Mouse (Mus musculus) frontal cortex, postnatal 25 days (tissue): ENCODE results near the gene Gm28035.
A peak's percentile ranks its signal among the peaks of the same experiment; 100 is the strongest.

ENCODE experiments used
- DNase-seq, 2 experiments: peaks; one replicate each; pipeline ENCODE4 v3.0.0; 2022; ENCODE audit warnings: low spot score in 2 of 2

Gene Gm28035

DNA sequence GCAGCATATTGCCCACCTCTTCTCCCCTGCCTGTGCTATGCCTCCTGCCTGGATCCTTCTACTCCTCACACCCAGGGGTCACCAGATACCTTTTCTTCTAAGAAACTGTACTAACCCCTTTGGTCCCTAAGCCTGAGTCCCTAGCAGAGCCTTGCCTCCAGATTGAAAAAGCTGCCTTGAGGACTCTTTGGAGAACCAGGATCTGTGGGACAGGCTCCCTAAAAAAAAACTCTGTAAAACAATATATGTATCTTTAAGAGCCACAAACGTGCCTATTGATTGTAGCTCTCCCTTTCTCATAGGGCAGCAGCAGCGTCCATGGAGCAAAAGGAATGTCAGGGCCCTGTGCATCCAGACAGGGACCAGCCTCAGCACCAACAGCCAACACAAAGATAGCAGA lies at the start of gene Gm28035:
Gene Gm28035, plus strand, starts transcription at position 301 of the 400 bp plus-strand sequence.
- no peak for DNase-seq

DNA sequence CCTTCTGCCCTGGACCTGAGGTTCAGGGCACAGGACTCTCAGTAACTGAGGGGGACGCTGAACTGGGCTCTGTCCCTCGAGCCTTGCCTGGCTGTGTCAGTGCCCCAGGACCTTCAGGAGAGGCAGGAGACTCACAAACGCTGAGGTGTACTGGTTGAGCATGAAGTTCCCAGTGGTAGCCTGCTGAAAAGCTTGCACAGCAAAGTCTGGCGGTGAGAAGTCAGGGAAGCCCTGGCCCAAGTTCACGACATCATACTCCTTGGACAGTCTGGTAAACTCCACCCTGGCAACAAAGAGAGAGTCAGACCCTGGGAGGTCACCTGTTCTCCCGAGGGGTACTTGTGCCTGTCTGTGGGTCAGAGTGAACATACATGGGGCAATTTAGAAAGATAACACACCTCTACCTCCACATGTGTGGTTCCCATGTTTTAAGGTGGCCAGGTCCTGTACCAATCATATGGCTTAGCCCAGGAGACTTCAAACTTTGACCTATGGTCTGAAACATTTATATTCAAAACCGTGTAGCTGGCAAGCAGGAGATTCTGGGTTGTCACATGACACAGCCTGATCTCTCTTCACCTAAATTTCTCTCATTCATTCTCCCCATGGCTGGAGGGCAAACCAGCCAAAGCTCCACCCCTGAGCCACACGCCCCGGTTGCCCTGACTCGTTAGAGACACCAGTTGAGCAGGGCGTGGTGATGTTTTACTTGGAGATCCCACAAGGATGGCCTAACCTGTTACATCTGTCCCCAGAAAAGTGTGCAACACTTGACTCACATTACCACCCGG lies 48.4 kb upstream of the Gm28035 start:
- no peak for DNase-seq

DNA sequence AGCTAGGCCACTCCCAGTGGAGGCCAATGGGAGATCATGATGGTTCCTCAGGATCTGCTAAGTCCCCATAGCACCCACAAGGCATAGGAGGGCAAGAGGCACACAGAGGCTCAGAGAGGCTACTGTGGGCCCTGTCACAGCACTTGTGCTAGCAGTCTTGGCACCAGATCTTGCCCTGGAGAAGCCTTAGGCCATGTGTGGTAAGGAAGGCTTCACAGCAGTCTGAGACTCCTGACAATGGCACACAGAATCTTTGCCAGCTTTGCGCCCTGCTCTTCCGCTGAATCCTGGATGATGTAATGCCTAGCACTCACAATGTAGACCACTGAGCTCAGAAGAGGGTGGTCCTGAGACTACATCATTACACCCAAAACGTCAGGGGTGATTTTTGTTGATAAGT lies 45.7 kb upstream of the Gm28035 start:
- no peak for DNase-seq

DNA sequence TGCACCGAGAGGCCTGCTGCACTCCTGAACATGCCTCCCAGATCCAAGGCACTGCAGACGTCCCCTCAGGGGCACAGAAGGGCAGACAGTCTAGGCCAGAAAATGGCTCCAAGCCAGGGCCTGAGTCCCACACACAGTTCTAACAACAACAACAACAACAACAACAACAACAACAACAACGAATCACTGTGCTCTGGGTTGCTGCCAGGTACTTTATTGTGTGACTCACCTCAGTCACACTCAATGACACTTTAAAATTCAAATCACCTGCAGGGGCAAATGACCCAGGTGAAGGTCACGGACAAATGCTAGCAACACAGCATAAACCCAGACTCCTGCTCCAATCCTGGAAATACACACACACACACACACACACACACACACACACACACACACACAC lies 42.3 kb upstream of the Gm28035 start:
- no peak for DNase-seq

DNA sequence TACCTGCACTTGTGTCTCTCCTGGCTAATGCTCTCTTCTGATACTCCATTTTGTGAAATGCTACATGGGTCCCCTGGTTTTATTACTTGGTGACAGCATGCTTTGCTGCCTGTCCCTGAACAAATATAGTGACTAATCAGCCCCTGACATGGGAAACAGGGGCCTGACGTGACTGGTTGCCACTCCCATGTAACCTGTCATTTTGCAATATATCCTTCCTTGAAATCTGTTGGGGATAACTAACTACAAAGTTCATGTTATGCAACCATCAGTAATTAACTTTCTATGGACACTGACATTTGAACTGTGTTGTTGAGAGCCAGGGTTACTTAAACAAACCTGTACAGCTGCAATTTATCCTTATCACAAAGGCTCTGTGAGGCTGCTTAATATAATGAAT lies 40.4 kb upstream of the Gm28035 start:
- DNase-seq, result no peak

DNA sequence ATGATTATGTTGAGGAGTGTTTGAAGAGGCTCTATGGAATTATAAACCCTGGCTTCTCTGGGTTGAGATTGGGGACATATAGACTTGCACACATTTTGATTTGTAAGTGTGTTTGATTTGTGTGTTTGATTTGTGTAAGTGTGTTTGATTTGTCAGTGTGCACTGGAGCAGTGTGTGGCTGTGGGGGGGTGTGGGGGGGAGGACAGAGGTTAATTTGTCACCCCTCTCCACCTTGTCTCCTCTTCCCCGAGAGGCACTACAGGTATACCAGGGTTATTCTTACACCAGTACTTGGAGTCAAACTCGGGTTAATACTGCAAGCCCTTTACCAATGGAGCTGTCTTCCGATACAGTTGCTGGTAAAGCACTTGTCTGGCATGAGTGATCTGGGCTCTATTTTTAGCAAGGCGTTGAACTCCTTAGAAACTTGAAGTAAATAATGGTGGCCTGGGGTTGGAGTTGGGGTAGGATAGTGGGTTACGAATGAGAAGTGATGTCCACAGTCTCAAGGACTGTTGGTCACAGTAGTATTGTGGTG lies 39.9 kb upstream of the Gm28035 start:
- DNase-seq, result no peak

DNA sequence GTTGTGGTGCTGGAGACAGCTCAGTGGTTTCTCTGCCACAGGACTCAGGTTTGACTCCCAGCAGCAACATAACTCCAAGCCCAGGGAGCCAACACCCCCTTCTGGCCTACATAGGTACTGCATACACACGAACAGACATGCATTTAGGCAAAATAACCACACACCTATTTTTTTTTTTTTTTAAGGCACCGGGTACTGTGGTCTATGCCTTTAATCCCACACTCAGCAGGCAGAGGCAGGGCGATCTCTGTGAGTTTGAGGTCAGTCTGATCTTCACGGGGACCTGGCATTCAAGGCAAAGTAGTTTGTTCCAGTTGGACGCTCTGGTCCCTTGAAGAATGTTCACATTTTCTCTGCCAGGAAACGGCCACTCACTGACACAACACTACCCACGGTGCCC lies 36.9 kb upstream of the Gm28035 start:
- no peak for DNase-seq

DNA sequence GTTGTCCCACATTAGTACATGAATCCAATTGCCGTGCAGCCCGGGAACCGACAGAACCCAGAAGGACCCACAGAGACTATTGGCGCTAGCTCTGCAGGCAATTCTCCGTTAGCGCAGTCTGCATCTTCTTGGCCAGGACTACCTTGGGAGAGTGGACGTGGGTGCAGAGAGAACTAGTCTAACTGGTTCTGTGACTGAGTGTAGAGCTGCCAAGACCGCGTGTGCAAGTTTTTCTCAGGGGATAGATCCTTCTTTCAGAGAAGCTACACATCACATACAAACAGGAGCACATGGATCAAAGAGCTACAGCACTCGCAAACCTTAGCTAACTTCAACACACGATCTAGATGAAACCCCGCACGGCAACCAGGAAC lies 35.1 kb upstream of the Gm28035 start:
- DNase-seq, result no peak

DNA sequence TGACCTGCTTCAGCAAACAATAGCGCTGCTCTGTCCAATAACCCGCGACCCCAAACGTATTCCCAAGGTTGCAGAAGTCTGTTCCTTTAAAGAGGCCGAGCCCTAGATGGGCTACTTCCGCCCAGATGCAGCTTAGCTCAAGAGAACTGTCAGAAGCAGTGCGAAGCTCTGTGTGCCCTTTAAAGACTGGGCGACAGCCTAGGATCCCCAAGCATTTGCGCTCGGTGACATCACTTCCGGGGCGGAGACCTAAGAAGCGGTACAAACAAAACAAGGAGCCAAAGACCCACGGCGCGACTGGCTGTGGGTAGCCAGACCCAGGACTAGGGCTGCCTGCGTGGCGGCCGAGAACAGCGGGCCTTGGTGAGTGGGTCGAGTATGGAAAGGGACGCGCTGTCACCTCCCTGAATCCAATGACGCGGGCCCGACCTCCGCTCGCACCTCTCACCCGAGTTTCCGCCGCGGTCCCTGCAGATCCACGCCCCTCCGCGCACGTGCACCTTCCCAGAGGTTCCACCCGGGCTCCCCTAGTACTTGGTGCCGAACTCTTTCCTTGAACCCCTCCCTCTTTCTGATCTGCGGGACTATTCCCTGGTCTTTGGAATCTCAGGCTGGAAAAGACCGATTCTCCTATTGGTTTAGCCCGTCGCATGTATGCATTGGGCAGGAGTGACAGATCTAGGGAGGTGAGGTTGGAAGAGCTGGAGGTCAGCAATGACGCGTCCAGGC lies 34.6 kb upstream of the Gm28035 start, which contains the start of gene Kyat1:
Gene Kyat1, minus strand, starts transcription at position 219 of the 729 bp plus-strand sequence.
- peak; percentile 79 to 85 for DNase-seq

DNA sequence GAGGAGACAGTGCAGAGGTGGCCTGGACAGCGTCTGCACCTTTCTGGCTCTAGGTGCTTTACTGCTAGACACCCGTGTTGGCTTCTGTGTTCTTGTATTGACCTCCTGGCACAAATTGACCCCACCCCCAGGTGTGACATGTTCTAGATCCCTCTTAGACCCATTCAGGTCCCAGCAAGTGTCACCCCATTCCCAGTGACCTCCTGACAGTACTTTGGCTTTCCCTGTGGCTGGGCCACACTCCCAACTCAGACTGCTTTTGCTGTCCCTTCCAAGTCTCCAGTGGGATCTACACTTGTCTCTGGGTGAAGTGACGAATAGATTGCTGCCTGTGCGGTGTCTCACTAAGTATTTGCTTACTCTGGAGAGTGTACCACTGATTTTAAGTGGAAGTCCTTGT lies 33.0 kb upstream of the Gm28035 start:
- DNase-seq, result no peak

DNA sequence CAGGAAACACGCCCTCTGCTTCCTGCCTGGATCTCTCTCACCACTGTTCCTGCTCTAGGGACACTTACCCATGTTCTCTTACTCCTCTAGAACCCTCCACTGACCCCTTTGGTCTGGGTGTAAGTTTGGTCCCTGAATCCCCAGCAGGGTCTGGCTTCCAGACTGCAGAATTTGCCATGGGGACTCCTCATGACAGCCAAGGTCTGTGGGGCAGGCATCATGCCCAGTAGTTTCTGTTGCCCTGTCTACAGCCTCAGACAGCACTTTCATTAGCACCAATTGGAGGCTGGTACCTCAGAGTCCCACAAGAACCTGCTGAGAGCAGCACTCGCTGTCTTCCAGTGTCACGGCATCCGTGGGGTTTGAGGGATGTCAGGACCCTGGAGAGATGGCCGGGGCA lies 32.5 kb upstream of the Gm28035 start:
- no peak for DNase-seq

DNA sequence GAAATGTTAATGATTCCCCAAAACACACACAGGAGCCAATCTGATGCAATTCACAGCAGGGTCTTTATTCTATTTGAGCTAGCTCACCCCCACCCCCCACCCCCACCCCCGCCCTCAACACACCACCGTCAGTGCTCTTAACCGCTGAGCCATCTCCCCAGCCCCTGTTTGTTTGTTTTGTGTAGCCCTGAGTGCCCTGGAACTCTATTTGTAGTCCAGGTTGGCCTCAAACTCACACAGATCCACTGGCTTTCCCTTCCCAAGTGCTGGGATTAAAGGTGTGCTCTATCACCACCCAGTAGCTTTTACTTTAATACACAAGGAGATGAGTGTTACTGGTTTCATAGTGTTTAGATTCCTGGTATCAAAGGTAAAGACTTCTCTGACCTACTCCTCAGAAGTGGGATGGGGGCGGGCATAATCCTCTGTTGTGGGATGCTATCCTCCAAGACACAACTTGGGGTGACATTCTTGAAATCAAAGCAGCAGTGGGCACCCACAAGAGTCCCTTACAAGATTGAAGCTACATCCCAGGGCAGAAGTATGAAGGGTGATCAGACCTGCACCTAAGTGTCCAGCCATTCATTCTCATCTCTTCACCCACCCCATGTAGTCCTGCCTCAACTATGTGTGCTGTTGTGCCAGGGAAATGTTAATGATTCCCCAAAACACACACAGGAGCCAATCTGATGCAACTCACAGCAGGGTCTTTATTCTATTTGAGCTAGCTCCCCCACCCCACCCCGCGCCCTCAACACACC lies 28.8 kb upstream of the Gm28035 start:
- DNase-seq, result no peak

DNA sequence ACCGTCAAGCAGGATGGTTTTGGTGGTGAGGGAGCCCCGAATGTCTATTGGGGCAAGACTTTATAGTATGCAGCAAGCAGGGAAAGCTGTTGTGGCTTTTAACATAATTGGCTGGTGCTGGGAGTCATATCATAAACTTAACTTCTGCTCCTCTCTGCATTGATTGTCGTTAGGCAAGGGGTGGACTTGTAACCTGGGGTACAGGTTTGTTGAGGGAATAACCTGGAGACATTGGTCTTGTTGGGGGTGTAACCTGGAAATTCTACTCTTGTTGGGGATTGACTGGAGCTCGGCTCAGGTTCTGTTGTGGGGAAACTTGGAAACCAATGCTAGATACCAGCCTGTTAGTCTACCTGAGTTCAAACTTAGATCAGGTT lies 28.2 kb upstream of the Gm28035 start:
- no peak for DNase-seq

DNA sequence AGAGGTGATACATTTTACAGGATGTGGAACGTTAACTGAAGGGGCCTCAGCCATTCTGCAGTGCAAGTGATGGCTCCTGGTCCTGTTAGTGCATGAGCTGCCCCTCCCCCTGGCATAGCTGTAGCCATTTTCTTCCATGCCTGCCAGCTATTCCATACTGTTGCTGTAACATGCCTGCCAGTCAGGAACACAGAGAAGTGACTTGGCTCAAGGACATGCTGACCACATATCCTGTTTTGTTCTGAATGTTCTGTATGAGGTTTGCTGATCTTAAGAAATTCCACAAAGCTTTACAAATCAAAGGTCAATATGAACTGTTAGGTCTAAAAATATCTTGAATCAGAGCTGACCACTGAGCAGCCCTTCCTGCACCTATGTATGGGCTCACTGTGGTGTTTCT lies 27.4 kb upstream of the Gm28035 start:
- no peak for DNase-seq

DNA sequence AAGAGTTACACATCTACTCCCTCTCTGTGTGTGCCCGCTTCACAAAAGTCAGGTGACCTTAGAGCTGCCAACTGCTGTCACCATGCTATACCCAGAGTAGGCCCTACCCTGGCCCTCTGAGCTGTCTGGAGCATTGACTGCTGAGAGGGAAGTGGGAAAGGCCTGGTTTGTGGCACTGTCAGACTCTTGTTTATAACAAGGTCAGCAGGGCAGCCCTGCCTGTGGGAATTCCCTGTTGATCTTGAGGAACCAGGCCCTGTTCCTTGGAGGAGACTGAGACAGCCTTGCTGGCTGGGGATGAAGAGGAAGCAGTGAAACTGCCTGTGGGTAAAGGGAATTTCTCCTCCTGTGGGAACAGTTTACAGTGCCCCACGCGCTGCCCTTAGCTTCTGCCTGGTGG lies 25.6 kb upstream of the Gm28035 start:
- DNase-seq, result no peak

DNA sequence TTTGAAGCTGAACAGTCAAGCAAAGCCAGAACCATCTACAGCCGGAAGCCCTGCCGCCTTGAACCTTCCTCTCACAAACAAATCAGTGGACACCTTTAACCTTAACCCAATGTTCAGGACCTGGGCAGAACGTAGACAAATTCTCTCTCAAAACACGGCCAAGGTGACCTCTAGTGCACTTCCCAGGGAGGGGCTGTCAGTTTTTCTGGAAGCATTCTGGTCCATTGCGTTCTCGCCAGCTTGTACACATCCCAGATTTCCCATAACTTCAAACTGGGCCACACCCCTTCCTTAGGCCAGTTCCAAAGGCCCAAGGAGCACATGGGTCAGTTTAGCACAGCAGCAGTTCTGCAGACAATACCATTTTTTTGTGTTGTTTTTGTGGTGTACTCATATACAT lies 24.9 kb upstream of the Gm28035 start:
- no peak for DNase-seq

DNA sequence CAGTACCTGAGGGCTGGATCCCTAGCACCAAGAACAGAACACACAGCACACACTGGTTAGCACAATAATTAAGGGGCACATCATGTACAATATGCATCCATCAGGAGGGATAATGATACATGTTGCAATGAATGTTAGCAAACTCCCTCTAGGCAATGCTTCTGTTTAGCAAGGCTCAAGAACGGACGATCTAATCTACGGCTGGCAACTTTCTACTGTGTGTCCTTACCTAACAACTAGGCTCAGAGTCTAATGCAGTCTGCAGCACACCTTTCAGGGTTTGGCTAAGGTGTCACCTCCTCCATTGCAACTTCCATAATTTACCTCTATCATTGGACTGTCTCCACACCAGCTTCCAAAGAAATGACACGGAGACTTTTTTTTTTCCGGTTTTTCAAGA lies 24.1 kb upstream of the Gm28035 start:
- DNase-seq, result no peak

DNA sequence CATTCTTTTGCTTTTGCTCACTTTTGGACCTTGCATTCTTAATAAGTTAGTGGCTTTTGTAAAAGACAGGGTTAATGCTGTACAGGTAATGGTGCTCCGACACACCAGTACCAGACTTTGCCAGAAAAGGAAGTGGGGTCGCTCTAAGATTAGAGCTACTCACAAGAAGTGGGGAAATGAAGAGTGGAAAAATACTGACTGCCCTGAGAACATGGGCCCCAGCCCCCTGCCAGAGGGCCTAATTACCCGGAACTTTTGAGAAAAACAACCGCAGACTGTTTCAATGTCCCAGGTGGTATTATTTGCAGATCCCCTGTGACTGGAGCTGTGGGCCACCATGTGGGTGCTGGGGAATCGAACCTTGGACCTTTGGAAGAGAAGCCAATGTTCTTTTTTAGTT lies 4.8 kb upstream of the Gm28035 start:
- DNase-seq, result no peak

DNA sequence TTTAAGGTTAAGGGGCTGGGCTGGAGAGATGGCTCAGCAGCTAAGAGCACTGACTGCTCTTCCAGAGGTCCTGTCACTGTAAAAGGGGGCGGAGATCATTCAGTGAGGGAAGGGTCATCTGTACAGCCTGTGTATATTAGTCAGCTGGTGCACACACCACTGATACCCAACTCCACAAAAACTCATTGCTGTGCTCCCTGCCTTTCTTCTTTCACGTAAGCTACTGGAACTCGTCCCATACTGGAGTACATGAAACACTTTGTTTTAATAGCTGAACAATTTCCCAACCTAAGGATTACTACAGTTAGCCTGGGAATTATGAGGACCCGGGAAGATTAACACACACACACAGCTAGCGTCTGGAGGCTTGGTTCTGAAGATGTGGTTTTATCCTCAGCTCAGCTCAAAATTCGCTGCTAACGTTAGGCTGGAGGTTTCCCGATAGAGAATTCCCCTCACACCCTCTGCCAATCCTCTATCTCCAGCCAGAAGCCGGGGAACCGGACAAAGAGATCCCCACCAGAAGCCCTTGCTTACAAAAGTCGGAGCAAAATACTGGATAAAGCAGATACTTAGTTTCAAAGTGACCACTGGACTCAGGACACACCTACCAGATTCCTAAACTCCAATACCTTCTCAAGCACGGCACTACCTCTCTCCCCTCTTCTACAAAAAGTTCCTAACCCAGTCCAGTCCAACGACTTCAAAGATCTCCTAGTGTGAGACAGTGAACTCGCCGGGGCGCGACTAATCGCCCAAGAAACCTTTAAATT lies 3.8 kb upstream of the Gm28035 start:
- no peak for DNase-seq

DNA sequence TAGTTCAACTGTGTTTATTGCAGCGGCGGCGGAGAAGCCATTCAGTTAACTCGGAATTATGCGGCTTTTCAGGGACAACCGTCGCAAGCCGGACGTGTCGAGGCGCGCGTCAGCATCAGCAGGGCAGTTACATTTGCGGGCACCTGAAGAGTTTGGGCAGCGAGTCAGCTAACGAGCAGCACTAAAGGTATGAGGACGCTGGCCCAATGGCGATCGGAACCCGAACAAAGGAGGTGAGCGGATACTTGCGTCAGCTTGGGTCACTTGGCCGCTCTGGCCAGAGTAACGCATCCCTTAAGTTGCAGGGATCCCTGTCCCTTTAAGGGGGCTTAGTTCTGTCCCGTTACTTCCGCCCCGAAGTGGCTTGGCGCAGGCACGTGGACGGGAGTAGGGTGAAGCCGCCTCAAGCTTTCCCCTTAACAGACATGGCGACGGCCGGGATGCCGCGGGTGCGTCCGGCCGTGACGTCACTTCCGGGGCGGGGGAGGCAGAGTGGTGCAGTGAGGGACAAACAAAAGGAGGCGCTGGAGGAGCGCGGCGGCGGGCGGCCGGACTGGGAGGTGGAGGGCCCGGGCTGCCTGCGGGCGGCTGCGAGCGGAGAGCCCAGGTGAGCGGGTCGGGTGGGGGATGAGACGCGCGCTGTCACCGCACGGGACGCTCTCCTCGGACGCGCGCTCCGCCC lies 3.0 kb upstream of the Gm28035 start, which contains the start of gene Lrrc8a:
Gene Lrrc8a, plus strand, starts transcription at position 517 of the 682 bp plus-strand sequence.
- peak; percentile 99 for DNase-seq

DNA sequence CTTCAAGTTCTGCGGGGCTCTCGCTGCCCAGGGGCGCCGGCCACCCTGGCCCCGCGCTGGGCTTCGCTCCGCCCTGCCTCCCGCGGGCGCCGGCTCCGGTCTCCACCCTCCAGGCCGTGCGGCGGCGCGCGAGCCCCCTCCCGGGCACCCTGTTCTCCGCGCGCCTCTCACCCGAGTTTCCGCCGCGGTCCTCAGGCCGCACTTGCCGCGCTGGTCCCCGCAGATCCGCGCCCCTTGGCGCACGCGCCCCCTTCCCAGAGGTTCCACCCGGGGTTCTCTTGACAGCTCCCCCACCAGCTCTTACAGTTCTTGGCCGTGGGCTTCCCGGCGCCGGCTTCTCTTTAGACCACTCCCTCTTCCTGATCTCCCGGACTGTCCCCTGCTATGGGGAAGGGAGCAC lies 2.5 kb upstream of the Gm28035 start:
- peak; percentile 35 to 39 for DNase-seq
